Mouse (Mus musculus): Measurements from ENCODE around the gene Itga9.

GRCm38 (mm10) chr9:118701791-118702190 lies 95.3 kb downstream of the Itga9 start:
- TF ChIP-seq CTCF (IDR thresholded peaks at IDR 0.05; ENCODE audit: borderline replicate concordance, control insufficient read depth, extremely low read depth, insufficient read depth, low read length, poor library complexity) (no peak), POLR2A (IDR thresholded peaks at IDR 0.05; ENCODE audit: control insufficient read depth, extremely low read depth, insufficient read depth, low read length, poor library complexity) (no peak)

Data from thymus, adult 2 months (tissue).